Mouse (Mus musculus) midbrain, embryonic 11.5 days (tissue): Measurements from ENCODE around the gene Lama5. TPM values are rescaled to one million over a fixed set of nuclear protein-coding genes. Genes with fewer than 3 reads are reported as not detected.

Experiments used
- ATAC-seq: fragments of 200-750 bp; cut with Nextera tagmentation; 2 replicates; pipeline ENCODE4 v1.8.0; 2017; ENCODE audit warnings: moderate TSS enrichment, moderate library complexity; ENCODE audit not compliant: low FRiP score
- DNase-seq: peaks from one replicate; pipeline ENCODE4 v3.0.0; 2015; ENCODE audit warnings: low spot score; ENCODE audit errors: missing footprints
- H3K27ac ChIP-seq: fragments of 300-500 bp; sonication (generic); 2 replicates; pipeline ENCODE4 v1.5.1; 2014; ENCODE audit warnings: low read depth, low read length
- H3K27me3 ChIP-seq: fragments of 300-500 bp; sonication (generic); 2 replicates; pipeline ENCODE4 v1.6.1; 2014; ENCODE audit warnings: mild to moderate bottlenecking, low read length, moderate library complexity, mixed read lengths; ENCODE audit not compliant: control insufficient read depth, insufficient read depth
- H3K36me3 ChIP-seq: fragments of 300-500 bp; sonication (generic); 2 replicates; pipeline ENCODE4 v1.6.1; 2014; ENCODE audit warnings: mild to moderate bottlenecking, low read length, moderate library complexity, mixed read lengths; ENCODE audit not compliant: control insufficient read depth, insufficient read depth
- H3K4me1 ChIP-seq: fragments of 300-500 bp; sonication (generic); 2 replicates; pipeline ENCODE4 v1.6.1; 2014; ENCODE audit warnings: low read length; ENCODE audit not compliant: control insufficient read depth, insufficient read depth
- H3K4me2 ChIP-seq: fragments of 300-500 bp; sonication (generic); 2 replicates; pipeline ENCODE4 v1.6.1; 2014; ENCODE audit warnings: mild to moderate bottlenecking, moderate library complexity
- H3K4me3 ChIP-seq: fragments of 300-500 bp; sonication (generic); 2 replicates; pipeline ENCODE4 v1.5.1; 2014; ENCODE audit warnings: low read depth, low read length
- H3K9ac ChIP-seq: fragments of 300-500 bp; sonication (generic); 2 replicates; pipeline ENCODE4 v1.6.1; 2014; ENCODE audit warnings: low read length
- H3K9me3 ChIP-seq: fragments of 300-500 bp; sonication (generic); 2 replicates; pipeline ENCODE4 v1.6.1; 2016; ENCODE audit warnings: low read length; ENCODE audit not compliant: control insufficient read depth
- WGBS: fragments of 180-500 bp; shearing (Covaris S2); extraction: QIAGEN DNeasy Blood & Tissue Kit; methylation state at CpG from one replicate; pipeline ENCODE4 v1.1.7; 2014; 5-methylcytosine and 5-hydroxymethylcytosine counted together
- polyA plus RNA-seq: library from polyadenylated mRNA; unstranded; fragments of >200 nt; fragmentation: Nextera tagmentation; extraction: Ambion mirVana; gene quantifications from 2 replicates; pipeline ENCODE4 v1.2.1, GENCODE M21; 2014

Gene Lama5
- polyA plus RNA-seq, 1 experiment from 2014 or later, result 3.9 TPM

DNA sequence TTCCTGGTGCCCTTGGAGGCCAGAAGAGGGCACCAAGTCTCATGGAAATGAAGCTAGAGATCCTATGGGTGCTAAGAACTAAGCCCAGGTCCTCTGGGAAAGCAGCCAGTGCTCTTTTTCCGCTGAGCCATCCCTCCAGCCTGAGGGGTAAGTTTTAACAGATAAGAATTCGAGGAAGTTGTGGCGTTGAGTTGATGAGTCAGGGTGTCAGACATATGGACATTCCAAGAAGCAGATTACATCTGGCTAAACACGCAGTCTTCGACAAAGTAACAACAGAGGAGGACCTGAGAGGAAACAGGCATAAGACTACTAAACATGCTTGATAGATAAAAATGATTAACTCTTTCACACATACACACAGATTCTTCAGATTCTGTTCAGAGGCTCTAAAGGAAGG, 12.9 kb upstream of the Lama5 start:
- Histone ChIP-seq H3K9ac (no peak overlapping the region), H3K27ac (no peak overlapping the region), H3K4me1 (no peaks in the 10 kb centered on the region), H3K36me3 (no peaks in the 10 kb centered on the region), H3K4me2 (no peak overlapping the region), H3K27me3 (no peaks in the 10 kb centered on the region), H3K9me3 (no peaks in the 10 kb centered on the region), H3K4me3 (no peak overlapping the region)
- DNase-seq (no peak), ATAC-seq (no peak)
- WGBS, result 86% methylated on average over 5 of the region's 5 CpGs

- no peaks in the 10 kb centered on the region for H3K9me3 ChIP-seq
- ATAC-seq (no peak), DNase-seq (no peak)
- no peak overlapping the region for H3K27ac ChIP-seq
- H3K27me3 ChIP-seq, result no peaks in the 10 kb centered on the region
- H3K4me2 ChIP-seq, result no peak overlapping the region
- no peaks in the 10 kb centered on the region for H3K36me3 ChIP-seq
- H3K9ac ChIP-seq, result no peak overlapping the region
- no peak overlapping the region for H3K4me3 ChIP-seq
- no peaks in the 10 kb centered on the region for H3K4me1 ChIP-seq
- 89% methylated on average over 7 of the region's 7 CpGs for WGBS
These were observed 12.1 kb upstream of the Lama5 start for GRCm38 (mm10) chr2:180237601-180238345.

GRCm38 (mm10) chr2:180236930-180237329, 11.3 kb upstream of the Lama5 start:
- DNase-seq (no peak), ATAC-seq (no peak)
- no peak overlapping the region for H3K27ac ChIP-seq
- H3K4me1 ChIP-seq, result no peaks in the 10 kb centered on the region
- no peak overlapping the region for H3K4me3 ChIP-seq
- no peak overlapping the region for H3K9ac ChIP-seq
- H3K27me3 ChIP-seq, result no peaks in the 10 kb centered on the region
- 84% methylated on average over 3 of the region's 3 CpGs for WGBS
- H3K4me2 ChIP-seq, result no peak overlapping the region
- H3K36me3 ChIP-seq, result no peaks in the 10 kb centered on the region
- H3K9me3 ChIP-seq, result no peaks in the 10 kb centered on the region

GRCm38 (mm10) chr2:180236500-180236899, 10.8 kb upstream of the Lama5 start:
- Histone ChIP-seq H3K9ac (no peak overlapping the region), H3K36me3 (no peaks in the 10 kb centered on the region), H3K9me3 (no peaks in the 10 kb centered on the region), H3K27ac (no peak overlapping the region), H3K4me3 (no peak overlapping the region), H3K4me2 (no peak overlapping the region), H3K27me3 (no peaks in the 10 kb centered on the region), H3K4me1 (no peaks in the 10 kb centered on the region)
- DNase-seq, result no peak
- ATAC-seq, result no peak
- WGBS, result 77% methylated on average over 2 of the region's 3 CpGs

DNA sequence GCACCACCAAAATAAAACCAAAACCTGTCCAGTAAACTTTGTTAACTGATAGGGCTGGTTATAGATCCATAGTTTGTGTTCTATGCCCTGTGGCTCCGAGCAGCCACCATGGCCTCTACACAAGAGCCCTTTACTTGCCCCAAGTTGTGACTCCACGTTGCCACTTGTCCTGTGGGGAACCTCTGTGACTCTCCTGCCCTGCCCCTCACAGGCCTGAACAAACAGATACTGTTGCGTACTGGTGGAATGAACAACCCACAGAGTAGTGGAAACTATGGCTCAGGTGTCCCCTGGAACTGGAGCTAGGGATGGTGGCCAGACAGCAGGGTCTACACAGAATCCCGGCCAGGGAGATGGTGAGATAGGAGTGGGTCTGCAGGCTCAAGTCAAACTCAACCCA, 10.1 kb upstream of the Lama5 start:
- Histone ChIP-seq H3K36me3 (no peaks in the 10 kb centered on the region), H3K9me3 (no peaks in the 10 kb centered on the region), H3K9ac (no peak overlapping the region), H3K4me1 (no peaks in the 10 kb centered on the region), H3K27ac (no peak overlapping the region), H3K27me3 (no peaks in the 10 kb centered on the region), H3K4me2 (no peak overlapping the region), H3K4me3 (no peak overlapping the region)
- 87% methylated on average over 4 of the region's 4 CpGs for WGBS
- no peak for ATAC-seq
- DNase-seq, result no peak

GRCm38 (mm10) chr2:180234980-180235379, 9.3 kb upstream of the Lama5 start:
- Histone ChIP-seq H3K27me3 (no peaks in the 10 kb centered on the region), H3K9ac (no peak overlapping the region), H3K4me2 (no peak overlapping the region), H3K4me3 (no peak overlapping the region), H3K27ac (no peak overlapping the region), H3K9me3 (no peaks in the 10 kb centered on the region), H3K4me1 (no peaks in the 10 kb centered on the region), H3K36me3 (no peaks in the 10 kb centered on the region)
- DNase-seq (no peak), ATAC-seq (no peak)
- 59% methylated on average over 6 of the region's 6 CpGs for WGBS

GRCm38 (mm10) chr2:180234353-180234752, 8.7 kb upstream of the Lama5 start:
- Histone ChIP-seq H3K27me3 (no peaks in the 10 kb centered on the region), H3K4me2 (no peak overlapping the region), H3K27ac (no peak overlapping the region), H3K4me3 (no peak overlapping the region), H3K9ac (no peak overlapping the region), H3K4me1 (no peaks in the 10 kb centered on the region), H3K9me3 (no peaks in the 10 kb centered on the region), H3K36me3 (no peaks in the 10 kb centered on the region)
- ATAC-seq (no peak), DNase-seq (peak; percentile 72)
- WGBS, result 93% methylated on average over 8 of the region's 8 CpGs

GRCm38 (mm10) chr2:180233101-180233904, 7.6 kb upstream of the Lama5 start:
- Histone ChIP-seq H3K9ac (no peak overlapping the region), H3K4me2 (no peak overlapping the region), H3K4me1 (no peaks in the 10 kb centered on the region), H3K9me3 (no peaks in the 10 kb centered on the region), H3K4me3 (no peak overlapping the region), H3K27me3 (no peaks in the 10 kb centered on the region; the same call in 1 of the 2 replicates), H3K36me3 (no peaks in the 10 kb centered on the region), H3K27ac (no peak overlapping the region)
- DNase-seq (peak; percentile 70), ATAC-seq (no peak)
- WGBS, result 86% methylated on average over 7 of the region's 7 CpGs

DNA sequence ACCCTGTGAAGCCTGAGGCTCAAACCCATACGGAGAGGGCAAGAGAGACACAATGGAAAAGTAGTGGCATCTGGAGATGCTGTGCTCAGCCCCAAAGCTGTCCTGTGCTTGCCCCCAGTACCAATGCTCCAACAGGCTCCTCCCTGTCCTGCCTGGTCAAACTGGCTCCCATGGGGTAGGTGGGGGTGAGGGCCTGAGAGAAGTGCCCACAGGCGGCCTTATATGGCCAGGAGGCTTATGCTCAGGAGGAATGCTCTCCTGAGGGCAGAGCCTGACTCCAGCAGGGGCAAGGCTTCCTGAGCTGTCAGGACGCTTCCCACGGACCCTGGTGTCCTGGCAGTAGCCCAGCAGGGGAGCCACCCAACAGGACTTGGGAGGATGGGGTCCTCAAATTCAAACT, 4.8 kb upstream of the Lama5 start:
- WGBS, result 48% methylated on average over 4 of the region's 4 CpGs
- H3K4me1 ChIP-seq, result peaks cover 18% of the 10 kb centered on the region
- peaks cover 7% of the 10 kb centered on the region for H3K27me3 ChIP-seq
- DNase-seq (no peak), ATAC-seq (no peak)
- H3K9ac ChIP-seq, result no peak overlapping the region
- no peak overlapping the region for H3K4me2 ChIP-seq
- H3K27ac ChIP-seq, result no peak overlapping the region
- no peaks in the 10 kb centered on the region for H3K36me3 ChIP-seq
- no peak overlapping the region for H3K4me3 ChIP-seq
- H3K9me3 ChIP-seq, result no peaks in the 10 kb centered on the region
